Mouse (Mus musculus) G1E (cell line): ENCODE measurements at regions not wholly inside any gene's neighbourhood (a gene's known extent, or its start where the extent isn't known, plus 50 kb on each side); places are given as distances from the start of the nearest gene placed in this dataset.

Experiments used
- CTCF ChIP-seq: IDR thresholded peaks from 2 replicates; pipeline ENCODE4 v1.5.1; 2012; ENCODE audit warnings: low read depth, low read length, inconsistent platforms, mixed read lengths
- POLR2AphosphoS5 ChIP-seq: IDR thresholded peaks from 2 replicates; pipeline ENCODE4 v1.6.1; 2012; ENCODE audit warnings: low read depth, low read length, inconsistent platforms; ENCODE audit not compliant: insufficient replicate concordance
- TAL1 ChIP-seq: conservative IDR thresholded peaks from 2 replicates; pipeline ENCODE4 v1.6.1; 2012; ENCODE audit warnings: low read depth, low read length, inconsistent platforms, mixed read lengths

DNA sequence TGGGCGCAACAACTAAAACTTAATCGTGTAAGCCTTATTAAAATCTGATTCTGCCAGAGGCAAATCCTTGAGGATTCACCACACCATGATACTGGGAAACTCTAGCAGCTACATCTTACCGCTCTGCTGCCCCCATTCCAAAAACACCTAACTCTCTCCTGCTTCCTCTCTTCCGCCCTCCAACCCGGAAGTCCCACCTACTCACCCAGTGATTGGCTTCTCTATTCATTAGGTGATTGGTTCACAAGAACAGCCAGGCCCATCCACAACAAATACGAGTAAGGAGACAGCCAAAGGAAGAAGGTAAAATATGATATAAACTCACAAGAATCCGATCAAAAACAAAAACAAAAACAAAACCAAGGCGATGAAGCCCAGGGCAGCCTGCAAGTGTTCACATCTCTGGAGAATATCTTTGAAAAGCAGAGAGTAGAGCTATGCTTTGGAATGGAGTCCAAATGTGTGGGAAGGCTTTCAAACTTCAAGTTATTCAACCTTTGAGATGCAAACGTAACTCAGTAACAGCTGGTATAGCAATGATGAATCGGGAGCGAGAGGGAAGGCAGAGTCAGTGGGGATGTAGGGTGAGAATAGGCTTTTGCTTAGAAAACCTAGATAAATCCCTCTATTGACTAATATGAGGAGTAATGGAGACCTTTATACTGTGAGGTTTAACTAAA lies 76.5 kb upstream of the Arid2 start:
- TF ChIP-seq POLR2AphosphoS5: no peak
- no peak for TF ChIP-seq CTCF
- TF ChIP-seq TAL1: no peak
